ENCODE assay signal across 8 mouse cellular contexts in the genomic region with DNA sequence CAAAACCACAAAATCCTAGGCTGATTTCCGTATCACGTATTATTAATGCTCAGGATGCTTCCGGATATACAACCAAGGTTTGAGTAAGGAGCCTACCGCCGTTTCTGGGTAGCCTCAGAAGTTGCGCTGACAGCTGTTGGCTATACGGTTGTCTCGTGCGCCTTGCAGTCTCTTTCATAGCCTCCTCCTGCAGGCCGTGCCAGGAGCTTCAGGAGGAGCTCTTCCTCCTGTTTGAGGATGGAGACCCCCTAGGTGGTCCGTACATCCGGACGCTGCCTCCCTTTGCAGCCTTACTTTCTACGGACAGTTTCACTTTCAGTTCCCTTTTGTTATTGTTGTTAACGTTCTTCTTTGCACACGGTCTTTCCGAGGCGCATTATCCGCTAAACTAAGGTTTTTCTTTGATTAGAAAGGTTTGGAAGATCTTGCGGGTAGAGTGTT. TPM values are rescaled to one million over a fixed set of nuclear protein-coding genes. Genes with fewer than 3 reads are reported as not detected.
A peak's percentile ranks its signal among the peaks of the same experiment; 100 is the strongest.
DNase-seq lines count a peak whose midpoint lies in the region; ATAC-seq and TF ChIP-seq lines count a peak whose summit lies in the region.

No protein-coding gene starts in this region.

- under 1% methylated on average over 20 of the region's 20 CpGs for WGBS in intestine, embryonic 15.5 days
- under 1% methylated on average over 20 of the region's 20 CpGs for WGBS in liver, embryonic 16.5 days (ENCODE audit: insufficient replicate concordance)

- peak; percentile 46; the same call in 1 of the 2 replicates for TF ChIP-seq CTCF in brain, embryonic 14.5 days (IDR thresholded peaks at IDR 0.05; ENCODE audit: borderline replicate concordance, extremely low read depth, insufficient read depth, insufficient read length)

- H3K9me3 ChIP-seq in intestine, embryonic 15.5 days, result no peaks in the 10 kb centered on the region
- no peaks in the 10 kb centered on the region for H3K9me3 ChIP-seq in liver, embryonic 16.5 days (replicated peaks; ENCODE audit: control insufficient read depth, low read length)

- peak overlapping the region; percentile 98 for H3K4me3 ChIP-seq in intestine, embryonic 15.5 days (replicated peaks)
- H3K4me3 ChIP-seq in liver, embryonic 16.5 days (ENCODE audit: low read depth, low read length), result peak overlapping the region; percentile 97

- H3K27ac ChIP-seq in intestine, embryonic 15.5 days, result peak overlapping the region; percentile 91
- peak overlapping the region; percentile 81 for H3K27ac ChIP-seq in liver, embryonic 16.5 days (ENCODE audit: low read length)

- H3K36me3 ChIP-seq in intestine, embryonic 15.5 days, result 0 out of 2 replicates have a peak, but pooled peaks cover 10% of the 10 kb centered on the region
- peaks cover 10% of the 10 kb centered on the region for H3K36me3 ChIP-seq in liver, embryonic 16.5 days (ENCODE audit: control insufficient read depth, insufficient read depth)

- peak; percentile 41 for DNase-seq in ovary, postnatal 36 days (ENCODE audit: low spot score)
- DNase-seq in ovary, postnatal 10 days (ENCODE audit: low spot score), result no peak
- DNase-seq in brain, embryonic 14.5 days (ENCODE audit: low read depth), result peak; percentile 88
- peak; percentile 44 for DNase-seq in forelimb bud, embryonic 11.5 days (ENCODE audit: low read depth, low spot score)
- peak; percentile 70 for DNase-seq in neural tube, embryonic 10.5 days (ENCODE audit: extremely low spot score, low spot score)
- DNase-seq in thymus, postnatal 14 days, result peak; percentile 65

- H3K27me3 ChIP-seq in intestine, embryonic 15.5 days (replicated peaks), result 0 out of 2 replicates have a peak, but pooled peaks cover 4% of the 10 kb centered on the region
- no peaks in the 10 kb centered on the region for H3K27me3 ChIP-seq in liver, embryonic 16.5 days (ENCODE audit: control insufficient read depth, insufficient read depth, low read depth, low read length)

- 0 out of 2 replicates have a peak, but pooled peaks cover 12% of the 10 kb centered on the region for H3K4me1 ChIP-seq in intestine, embryonic 15.5 days (replicated peaks)
- peaks cover 23% of the 10 kb centered on the region for H3K4me1 ChIP-seq in liver, embryonic 16.5 days (ENCODE audit: control insufficient read depth, low read depth, low read length)

- peak overlapping the region; percentile 53 for H3K4me2 ChIP-seq in intestine, embryonic 15.5 days (replicated peaks)
- peak overlapping the region; percentile 69 for H3K4me2 ChIP-seq in liver, embryonic 16.5 days (ENCODE audit: low read depth, low read length)

- H3K9ac ChIP-seq in intestine, embryonic 15.5 days, result peak overlapping the region; percentile 93
- peak overlapping the region; percentile 96 for H3K9ac ChIP-seq in liver, embryonic 16.5 days (ENCODE audit: low read depth, low read length)

- peak; percentile 33; the same call in 1 of the 2 replicates for TF ChIP-seq POLR2A in brain, embryonic 14.5 days (IDR thresholded peaks at IDR 0.05; ENCODE audit: borderline replicate concordance, extremely low read depth, insufficient read depth, insufficient read length, poor library complexity, severe bottlenecking)

- ATAC-seq in intestine, embryonic 15.5 days, result peak; percentile 56
- ATAC-seq in liver, embryonic 16.5 days (ENCODE audit: low read depth), result no peak

RNA-seq across cellular contexts. Expression of a gene that starts 0.9 kb away (rescaled TPM):
- 242 and 259 TPM in 2 replicates for polyA plus RNA-seq in brain, embryonic 14.5 days (2012; rRNA removed)
- 62.1 and 62.5 TPM in 2 replicates for polyA plus RNA-seq in intestine, embryonic 15.5 days (2015; fragmentation: Nextera tagmentation; extraction: Ambion mirVana)
- polyA plus RNA-seq in liver, embryonic 16.5 days (2015; fragmentation: Nextera tagmentation; extraction: Ambion mirVana), result 15.9 and 19.3 TPM in 2 replicates

RNA-seq across cellular contexts. Expression of a gene that starts 6.7 kb away (rescaled TPM):
- 4.6 and 7.2 TPM in 2 replicates for polyA plus RNA-seq in brain, embryonic 14.5 days (2012; rRNA removed)
- 3.3 and 3.8 TPM in 2 replicates for polyA plus RNA-seq in intestine, embryonic 15.5 days (2015; fragmentation: Nextera tagmentation; extraction: Ambion mirVana)
- 4.6 and 5.3 TPM in 2 replicates for polyA plus RNA-seq in liver, embryonic 16.5 days (2015; fragmentation: Nextera tagmentation; extraction: Ambion mirVana)

RNA-seq across cellular contexts. Expression of a gene that starts 23.3 kb away (rescaled TPM):
- polyA plus RNA-seq in brain, embryonic 14.5 days (2012; rRNA removed), result 0.47 and 0.52 TPM in 2 replicates
- polyA plus RNA-seq in intestine, embryonic 15.5 days (2015; fragmentation: Nextera tagmentation; extraction: Ambion mirVana), result 2.2 and 2.4 TPM in 2 replicates
- 5.3 and 5.8 TPM in 2 replicates for polyA plus RNA-seq in liver, embryonic 16.5 days (2015; fragmentation: Nextera tagmentation; extraction: Ambion mirVana)

RNA-seq across cellular contexts. Expression of a gene that starts 25.3 kb away (rescaled TPM):
- 3.9 and 7.3 TPM in 2 replicates for polyA plus RNA-seq in brain, embryonic 14.5 days (2012; rRNA removed)
- 88.1 and 100 TPM in 2 replicates for polyA plus RNA-seq in intestine, embryonic 15.5 days (2015; fragmentation: Nextera tagmentation; extraction: Ambion mirVana)
- polyA plus RNA-seq in liver, embryonic 16.5 days (2015; fragmentation: Nextera tagmentation; extraction: Ambion mirVana), result 33.8 and 34.2 TPM in 2 replicates

RNA-seq across cellular contexts. Expression of a gene that starts 42.1 kb away (rescaled TPM):
- polyA plus RNA-seq in brain, embryonic 14.5 days (2012; rRNA removed), result 1.9 and 2.8 TPM in 2 replicates
- polyA plus RNA-seq in intestine, embryonic 15.5 days (2015; fragmentation: Nextera tagmentation; extraction: Ambion mirVana), result 3.7 and 3.8 TPM in 2 replicates
- 0.09 and 0.13 TPM in 2 replicates for polyA plus RNA-seq in liver, embryonic 16.5 days (2015; fragmentation: Nextera tagmentation; extraction: Ambion mirVana)
